Mouse (Mus musculus): ENCODE measurements around the gene Nckap5l.

- TF ChIP-seq POLR2A (IDR thresholded peaks at IDR 0.05; ENCODE audit: low read depth, low read length) (no peak), CTCF (conservative IDR thresholded peaks at IDR 0.05; ENCODE audit: insufficient read depth, insufficient read length, low read depth, low read length) (no peak)
Measured at GRCm38 (mm10) chr15:99387976-99388375, 69.6 kb downstream of the Nckap5l start.
